Mouse (Mus musculus) intestine, embryonic 15.5 days (tissue): ENCODE measurements around the gene Bicc1. TPM values are rescaled to one million over a fixed set of nuclear protein-coding genes. Genes with fewer than 3 reads are reported as not detected.

Experiments used
- ATAC-seq: fragments of 200-750 bp; cut with Nextera tagmentation; 2 replicates; pipeline ENCODE4 v1.8.0; 2017; ENCODE audit warnings: moderate TSS enrichment, moderate library complexity
- H3K27ac ChIP-seq: fragments of 300-500 bp; sonication (generic); 2 replicates; pipeline ENCODE4 v1.5.1; 2015; ENCODE audit warnings: mild to moderate bottlenecking, inconsistent platforms
- H3K27me3 ChIP-seq: fragments of 300-500 bp; sonication (generic); replicated peaks from 2 replicates; pipeline ENCODE4 v1.6.1; 2015; ENCODE audit warnings: inconsistent platforms
- H3K36me3 ChIP-seq: fragments of 300-500 bp; sonication (generic); 2 replicates; pipeline ENCODE4 v1.6.1; 2015; ENCODE audit warnings: inconsistent platforms
- H3K4me1 ChIP-seq: fragments of 300-500 bp; sonication (generic); replicated peaks from 2 replicates; pipeline ENCODE4 v1.6.1; 2015; ENCODE audit warnings: inconsistent platforms
- H3K4me2 ChIP-seq: fragments of 300-500 bp; sonication (generic); replicated peaks from 2 replicates; pipeline ENCODE4 v1.6.1; 2015; ENCODE audit warnings: mild to moderate bottlenecking, inconsistent platforms
- H3K4me3 ChIP-seq: fragments of 300-500 bp; sonication (generic); replicated peaks from 2 replicates; pipeline ENCODE4 v1.5.1; 2015; ENCODE audit warnings: inconsistent platforms
- H3K9ac ChIP-seq: fragments of 300-500 bp; sonication (generic); 2 replicates; pipeline ENCODE4 v1.6.1; 2015; ENCODE audit warnings: inconsistent platforms
- H3K9me3 ChIP-seq: fragments of 300-500 bp; sonication (generic); 2 replicates; pipeline ENCODE4 v1.6.1; 2016; ENCODE audit warnings: inconsistent platforms
- WGBS: fragments of 180-500 bp; shearing (Covaris S2); methylation state at CpG from one replicate; pipeline ENCODE4 v1.1.7; 2015; 5-methylcytosine and 5-hydroxymethylcytosine counted together
- polyA plus RNA-seq: library from polyadenylated mRNA; unstranded; fragments of >200 nt; fragmentation: Nextera tagmentation; extraction: Ambion mirVana; gene quantifications from 2 replicates; pipeline ENCODE4 v1.2.1, GENCODE M21; 2015

Bicc1 gene
- polyA plus RNA-seq, 1 experiment from 2014 or later, result 19.3 TPM

DNA sequence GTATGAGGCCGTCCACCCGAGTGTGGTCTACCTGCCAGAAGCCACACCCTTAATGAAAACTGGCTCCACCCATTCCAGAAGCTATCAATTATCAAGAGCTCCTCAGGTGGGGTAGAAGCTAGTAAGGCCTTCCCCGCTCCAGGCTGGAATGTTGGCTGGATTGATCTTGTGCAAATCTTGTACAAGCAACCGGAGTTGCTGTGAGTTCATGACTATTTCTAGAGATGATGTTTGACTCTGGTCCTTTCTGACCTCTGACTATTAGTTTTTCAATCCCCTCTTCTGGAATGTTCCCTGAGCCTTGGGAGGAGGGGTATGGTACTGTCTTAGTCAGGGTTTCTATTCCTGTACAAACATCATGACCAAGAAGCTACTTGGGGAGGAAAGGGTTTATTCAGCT is 157.3 kb downstream of the Bicc1 start:
- no peaks in the 10 kb centered on the region for H3K27me3 ChIP-seq
- no peak overlapping the region for H3K4me2 ChIP-seq
- WGBS, result 92% methylated on average over 4 of the region's 4 CpGs
- H3K27ac ChIP-seq, result no peak overlapping the region
- no peaks in the 10 kb centered on the region for H3K4me1 ChIP-seq
- no peak for ATAC-seq
- no peaks in the 10 kb centered on the region for H3K36me3 ChIP-seq
- no peaks in the 10 kb centered on the region for H3K9me3 ChIP-seq
- H3K9ac ChIP-seq, result no peak overlapping the region
- H3K4me3 ChIP-seq, result no peak overlapping the region

DNA sequence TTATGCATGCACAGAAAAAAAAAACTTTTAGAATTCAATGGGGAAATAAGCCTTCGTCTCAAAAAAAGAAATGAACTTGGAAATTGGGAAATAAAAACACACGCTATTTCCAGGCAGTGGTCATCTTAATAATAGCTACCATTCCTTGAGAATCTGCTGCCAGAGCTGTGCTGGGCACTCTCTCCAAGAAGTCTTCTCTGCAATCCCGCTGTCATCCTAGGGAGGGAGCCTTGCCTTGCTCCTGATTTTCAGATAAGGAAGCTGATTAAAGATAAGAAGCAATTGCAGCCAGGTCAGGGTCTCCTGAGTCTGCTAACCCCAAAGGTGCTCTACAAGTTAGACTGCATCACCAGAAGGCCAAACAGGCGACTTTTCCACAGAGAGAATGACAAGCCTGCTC is 161.4 kb downstream of the Bicc1 start:
- WGBS, result 52% methylated on average over 4 of the region's 4 CpGs
- ATAC-seq, result no peak
- Histone ChIP-seq H3K4me1 (no peaks in the 10 kb centered on the region), H3K27ac (no peak overlapping the region), H3K27me3 (no peaks in the 10 kb centered on the region), H3K4me3 (no peak overlapping the region), H3K36me3 (no peaks in the 10 kb centered on the region), H3K9me3 (no peaks in the 10 kb centered on the region), H3K9ac (no peak overlapping the region), H3K4me2 (no peak overlapping the region)

DNA sequence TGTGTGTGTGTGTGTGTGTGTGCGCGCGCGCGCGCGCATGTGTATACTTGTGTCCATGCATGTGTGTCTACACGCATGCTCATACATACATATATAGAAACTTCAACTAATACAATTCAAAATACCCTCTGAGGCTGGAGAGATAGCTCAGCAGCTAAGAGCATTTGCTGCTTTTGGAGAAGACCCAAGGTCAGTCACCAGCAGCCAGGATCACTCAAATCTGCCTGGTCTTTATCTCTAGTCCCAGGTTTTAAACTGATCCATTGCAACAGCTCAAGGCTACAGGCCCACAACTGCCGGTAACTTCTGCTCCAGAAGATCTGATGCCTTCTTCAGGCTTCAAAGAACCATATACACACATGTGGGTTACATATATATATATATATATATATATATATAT is 163.4 kb downstream of the Bicc1 start:
- Histone ChIP-seq H3K4me2 (no peak overlapping the region), H3K27ac (no peak overlapping the region), H3K36me3 (no peaks in the 10 kb centered on the region), H3K4me3 (no peak overlapping the region), H3K4me1 (no peaks in the 10 kb centered on the region), H3K9me3 (no peaks in the 10 kb centered on the region), H3K27me3 (no peaks in the 10 kb centered on the region), H3K9ac (no peak overlapping the region)
- no peak for ATAC-seq
- 95% methylated on average over 9 of the region's 9 CpGs for WGBS

DNA sequence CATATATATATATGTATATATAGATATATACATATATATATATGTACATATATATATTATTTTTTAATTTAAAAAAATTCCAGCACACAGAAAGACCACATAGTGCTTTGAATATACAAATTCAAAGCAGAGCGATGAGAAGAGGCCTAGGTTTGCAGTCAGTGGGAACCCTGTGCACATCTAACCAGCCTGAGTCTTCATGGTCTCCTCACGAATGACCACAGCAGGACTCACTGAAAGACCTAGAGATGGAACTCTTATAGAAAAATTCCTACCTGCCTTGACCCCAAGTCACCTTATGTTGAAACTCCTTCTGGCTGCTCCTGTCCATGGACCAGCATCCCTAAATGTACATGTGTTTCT is 165.4 kb downstream of the Bicc1 start:
- ATAC-seq, result no peak
- Histone ChIP-seq H3K9ac (no peak overlapping the region), H3K4me3 (no peak overlapping the region), H3K36me3 (no peaks in the 10 kb centered on the region), H3K27me3 (no peaks in the 10 kb centered on the region), H3K4me2 (no peak overlapping the region), H3K9me3 (no peaks in the 10 kb centered on the region), H3K4me1 (no peaks in the 10 kb centered on the region), H3K27ac (no peak overlapping the region)
- 99% methylated on average over 2 of the region's 2 CpGs for WGBS

DNA sequence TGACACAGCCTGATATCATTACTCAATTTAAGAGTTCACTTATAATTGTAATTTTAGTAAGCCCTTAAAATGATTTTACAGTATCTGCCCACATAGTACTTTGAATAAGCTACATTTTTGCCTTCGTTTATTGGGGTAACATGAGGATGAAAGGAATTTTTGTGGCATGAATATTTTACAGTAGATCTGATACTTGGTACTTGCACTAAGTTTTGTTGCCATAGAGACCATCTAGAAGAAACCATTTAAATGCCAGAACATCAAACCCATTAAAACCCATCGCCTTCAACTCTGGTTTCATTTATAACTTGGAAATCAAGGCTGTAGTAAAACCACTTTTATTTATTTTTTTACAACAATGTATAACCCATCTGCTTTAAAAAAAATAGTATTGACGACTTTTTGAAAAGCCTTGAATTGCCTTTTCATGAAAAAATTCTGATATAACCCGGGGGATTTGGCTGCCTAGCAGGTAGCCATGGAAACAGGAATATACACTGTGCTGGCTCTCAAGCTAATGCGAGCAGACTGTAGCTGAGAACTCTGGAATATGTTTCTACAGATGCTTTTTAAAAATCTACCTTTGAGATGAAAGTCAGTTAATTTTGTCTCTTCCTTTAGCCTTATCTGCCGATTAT is 165.9 kb downstream of the Bicc1 start:
- ATAC-seq, result no peak
- Histone ChIP-seq H3K4me1 (no peaks in the 10 kb centered on the region), H3K9me3 (no peaks in the 10 kb centered on the region), H3K36me3 (no peaks in the 10 kb centered on the region), H3K9ac (no peak overlapping the region), H3K27me3 (no peaks in the 10 kb centered on the region), H3K4me2 (no peak overlapping the region), H3K4me3 (no peak overlapping the region), H3K27ac (no peak overlapping the region)
- WGBS, result 76% methylated on average over 6 of the region's 6 CpGs

DNA sequence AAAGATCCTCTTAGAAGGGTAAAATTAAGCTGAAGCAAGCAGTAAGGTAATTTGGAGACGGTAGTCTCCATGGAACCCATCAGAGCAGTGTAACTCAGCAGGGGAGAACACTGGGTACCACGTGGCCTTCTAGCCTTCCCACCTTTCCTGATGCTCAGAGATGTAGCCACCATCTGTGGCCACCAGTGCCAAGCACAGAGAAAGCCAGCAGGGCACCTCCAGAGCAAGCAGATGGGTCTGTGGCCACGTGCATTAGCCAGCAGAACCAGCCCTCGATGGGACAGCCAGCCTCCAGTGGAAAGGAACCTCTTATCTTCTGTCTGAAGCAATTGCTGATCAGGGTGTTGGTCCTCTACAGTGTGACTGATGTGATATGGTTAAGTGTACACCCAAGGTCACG is 172.1 kb downstream of the Bicc1 start:
- H3K27ac ChIP-seq, result no peak overlapping the region
- no peaks in the 10 kb centered on the region for H3K27me3 ChIP-seq
- H3K4me2 ChIP-seq, result no peak overlapping the region
- H3K36me3 ChIP-seq, result no peaks in the 10 kb centered on the region
- no peak overlapping the region for H3K9ac ChIP-seq
- no peak overlapping the region for H3K4me3 ChIP-seq
- WGBS, result 69% methylated on average over 5 of the region's 5 CpGs
- no peaks in the 10 kb centered on the region for H3K9me3 ChIP-seq
- no peak for ATAC-seq
- no peaks in the 10 kb centered on the region; the same call in 1 of the 2 replicates for H3K4me1 ChIP-seq

DNA sequence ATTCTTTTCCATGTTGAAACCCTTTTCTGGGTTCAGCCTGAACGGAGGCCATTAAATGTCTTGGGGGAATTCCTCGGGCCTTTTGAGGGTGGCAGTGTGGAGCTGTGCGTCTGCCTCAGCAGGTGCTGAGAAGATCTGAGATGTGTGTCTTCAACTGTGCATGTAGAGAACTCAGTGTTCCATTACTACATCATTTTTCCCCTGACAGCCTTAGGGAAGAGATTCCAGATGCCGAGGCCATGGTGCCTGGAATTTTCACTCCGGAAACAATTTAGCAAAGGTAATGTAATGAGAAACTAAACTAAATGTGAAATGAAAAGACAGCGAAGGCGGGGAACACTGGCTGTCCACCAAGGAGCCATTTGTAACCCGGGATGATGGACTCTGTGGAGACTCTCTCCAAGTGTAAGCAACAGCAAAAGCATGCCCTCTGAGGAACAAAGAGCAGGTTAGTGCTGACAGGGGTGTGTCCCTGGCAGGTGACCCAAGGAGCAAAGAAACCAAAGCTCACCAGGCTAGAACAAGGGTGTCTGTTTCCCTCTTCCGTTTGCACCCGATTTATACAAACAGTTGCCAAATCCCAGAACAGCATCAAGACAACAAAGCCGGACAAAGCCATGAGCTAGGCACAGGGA is 176.3 kb downstream of the Bicc1 start:
- no peak overlapping the region for H3K9ac ChIP-seq
- H3K4me1 ChIP-seq, result no peaks in the 10 kb centered on the region; the same call in 1 of the 2 replicates
- H3K9me3 ChIP-seq, result no peaks in the 10 kb centered on the region
- ATAC-seq, result no peak
- 68% methylated on average over 11 of the region's 11 CpGs for WGBS
- H3K36me3 ChIP-seq, result no peaks in the 10 kb centered on the region
- H3K4me3 ChIP-seq, result no peak overlapping the region
- H3K4me2 ChIP-seq, result no peak overlapping the region
- H3K27ac ChIP-seq, result no peak overlapping the region
- H3K27me3 ChIP-seq, result no peaks in the 10 kb centered on the region

DNA sequence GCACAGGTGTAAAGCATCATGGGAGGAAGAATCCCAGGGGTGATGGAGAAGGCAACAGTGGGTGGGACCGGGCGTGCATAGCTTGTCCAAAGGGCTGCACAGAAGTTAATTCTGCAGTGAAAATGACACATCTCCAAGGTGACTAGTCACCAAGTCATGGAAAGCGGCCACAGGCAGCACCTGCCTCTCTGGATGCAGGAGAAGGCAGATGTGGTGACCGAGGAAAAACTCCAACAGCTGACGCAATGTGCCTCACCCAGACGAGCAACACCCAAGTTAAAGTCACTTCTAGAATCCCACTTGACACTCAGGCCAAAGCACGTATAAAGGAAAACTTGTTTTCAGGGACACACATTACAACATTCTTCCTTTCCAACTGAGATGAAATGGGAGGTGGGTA is 177.3 kb downstream of the Bicc1 start:
- H3K4me2 ChIP-seq, result no peak overlapping the region
- no peaks in the 10 kb centered on the region for H3K36me3 ChIP-seq
- no peak overlapping the region for H3K4me3 ChIP-seq
- WGBS, result 92% methylated on average over 7 of the region's 7 CpGs
- no peaks in the 10 kb centered on the region; the same call in 1 of the 2 replicates for H3K4me1 ChIP-seq
- ATAC-seq, result no peak
- no peaks in the 10 kb centered on the region for H3K27me3 ChIP-seq
- no peaks in the 10 kb centered on the region for H3K9me3 ChIP-seq
- no peak overlapping the region for H3K9ac ChIP-seq
- no peak overlapping the region for H3K27ac ChIP-seq

DNA sequence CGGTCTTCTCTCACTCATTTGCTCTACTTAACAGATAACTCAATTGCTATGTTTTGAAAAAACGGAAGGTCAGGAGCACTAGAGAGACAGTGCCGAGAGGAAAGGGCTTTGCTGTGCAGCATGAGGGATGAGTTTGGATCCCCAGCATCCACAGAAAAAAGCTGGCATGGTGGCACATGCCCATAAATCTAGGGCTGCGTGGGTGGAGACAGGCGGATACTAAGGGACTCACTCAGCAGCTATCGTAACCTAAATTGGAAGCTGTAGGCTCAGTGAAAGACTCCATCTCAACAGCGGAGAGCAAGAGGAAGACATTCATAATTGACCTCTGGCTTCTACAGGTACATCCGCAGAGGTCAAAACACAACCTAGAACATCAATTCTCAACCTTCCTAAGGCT is 179.8 kb downstream of the Bicc1 start:
- H3K4me3 ChIP-seq, result no peak overlapping the region
- no peaks in the 10 kb centered on the region; the same call in 1 of the 2 replicates for H3K4me1 ChIP-seq
- no peaks in the 10 kb centered on the region for H3K36me3 ChIP-seq
- no peak for ATAC-seq
- no peaks in the 10 kb centered on the region for H3K9me3 ChIP-seq
- no peak overlapping the region for H3K27ac ChIP-seq
- no peak overlapping the region for H3K4me2 ChIP-seq
- H3K27me3 ChIP-seq, result no peaks in the 10 kb centered on the region
- WGBS, result 94% methylated on average over 8 of the region's 8 CpGs
- no peak overlapping the region for H3K9ac ChIP-seq

DNA sequence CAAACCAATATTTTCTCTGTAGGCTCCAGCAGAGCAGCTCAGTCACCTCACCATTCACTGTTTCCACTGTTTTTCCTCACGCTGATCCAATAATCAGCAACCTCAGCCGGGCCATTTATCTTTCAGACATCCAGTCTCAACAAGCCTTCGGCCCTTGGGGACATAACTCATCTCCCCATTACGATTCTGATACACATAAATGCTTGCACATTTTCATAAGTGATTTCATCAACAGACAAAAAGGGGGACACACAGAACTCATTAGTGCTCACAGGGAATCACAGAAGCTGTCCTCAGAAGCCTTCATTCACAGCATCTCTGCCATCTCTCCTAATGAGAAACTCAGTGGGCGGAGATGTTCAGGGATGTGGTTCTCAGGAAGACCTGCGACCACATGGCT is 182.4 kb downstream of the Bicc1 start:
- ATAC-seq, result no peak
- H3K4me3 ChIP-seq, result no peak overlapping the region
- no peaks in the 10 kb centered on the region for H3K4me1 ChIP-seq
- no peak overlapping the region for H3K27ac ChIP-seq
- no peak overlapping the region for H3K9ac ChIP-seq
- no peak overlapping the region for H3K4me2 ChIP-seq
- H3K27me3 ChIP-seq, result no peaks in the 10 kb centered on the region
- 48% methylated on average over 6 of the region's 6 CpGs for WGBS
- H3K9me3 ChIP-seq, result no peaks in the 10 kb centered on the region
- no peaks in the 10 kb centered on the region for H3K36me3 ChIP-seq

DNA sequence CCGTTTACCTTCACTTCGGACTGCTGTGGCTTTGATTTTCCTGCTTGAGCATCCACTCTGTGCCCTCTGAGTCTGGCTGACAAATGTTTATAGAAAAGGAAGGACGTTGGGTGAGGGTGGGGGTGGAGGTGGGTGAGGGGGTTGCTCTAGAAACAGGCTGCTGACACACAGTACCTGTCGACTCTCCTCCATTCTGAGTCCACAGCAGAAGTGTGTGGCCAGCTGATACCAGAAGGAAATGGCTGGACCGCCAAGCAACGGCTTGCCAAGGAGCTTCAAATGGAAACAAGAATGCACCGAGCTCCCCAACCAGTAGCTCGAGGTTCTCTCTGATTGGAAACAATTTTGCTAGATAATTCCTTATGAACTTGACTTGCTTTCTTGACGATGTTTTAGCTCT is 182.9 kb downstream of the Bicc1 start:
- Histone ChIP-seq H3K9ac (no peak overlapping the region), H3K27me3 (no peaks in the 10 kb centered on the region), H3K4me3 (no peak overlapping the region), H3K9me3 (no peaks in the 10 kb centered on the region), H3K4me1 (no peaks in the 10 kb centered on the region), H3K27ac (no peak overlapping the region), H3K4me2 (no peak overlapping the region), H3K36me3 (no peaks in the 10 kb centered on the region)
- ATAC-seq, result no peak
- 51% methylated on average over 9 of the region's 9 CpGs for WGBS

DNA sequence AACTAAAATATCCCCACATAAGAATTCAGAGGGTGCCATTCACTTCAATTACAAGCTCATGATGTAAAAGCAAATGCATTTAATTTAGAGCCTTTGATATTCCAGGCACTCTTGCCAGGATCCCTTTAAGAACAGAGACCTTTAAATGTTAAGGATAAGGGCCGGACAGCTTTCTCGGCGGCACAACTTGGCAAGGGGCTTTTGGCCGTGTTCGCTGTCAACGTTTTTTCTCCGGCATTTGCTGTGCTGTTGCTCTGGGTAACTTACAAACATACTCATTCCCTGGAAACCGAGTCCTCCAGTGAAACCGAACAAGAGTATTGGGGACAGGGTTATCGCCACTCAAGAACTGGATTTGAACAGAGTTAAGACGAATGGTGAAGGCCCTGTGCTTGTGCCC is 188.3 kb downstream of the Bicc1 start:
- H3K4me3 ChIP-seq, result no peak overlapping the region
- no peak for ATAC-seq
- H3K9ac ChIP-seq, result no peak overlapping the region
- 0 out of 2 replicates have a peak, but pooled peaks cover 3% of the 10 kb centered on the region for H3K4me1 ChIP-seq
- WGBS, result 87% methylated on average over 11 of the region's 11 CpGs
- no peaks in the 10 kb centered on the region for H3K27me3 ChIP-seq
- H3K4me2 ChIP-seq, result no peak overlapping the region
- H3K27ac ChIP-seq, result no peak overlapping the region
- no peaks in the 10 kb centered on the region for H3K36me3 ChIP-seq
- H3K9me3 ChIP-seq, result no peaks in the 10 kb centered on the region
